27 mouse cellular contexts compared by ENCODE assay signal in genomic region chr9:76315096-76315495, GRCm38 (mm10). TPM values are rescaled to one million over a fixed set of nuclear protein-coding genes. Genes with fewer than 3 reads are reported as not detected.
"Had no signal": no experiment of that assay in that cellular context is flagged by ENCODE, and none has a peak within 500 bp of the region (broad histone marks: within the 10 kb centered on the region; RNA-seq: fewer than 3 reads in every experiment).

No protein-coding gene starts in this region.

- ATAC-seq: hindbrain, embryonic 16.5 days; hindbrain, postnatal 0 days; inflammation-experienced regulatory T-cells, adult 6 months; intestine, embryonic 15.5 days; intestine, embryonic 16.5 days; intestine, postnatal 0 days had no signal

- DNase-seq: heart, postnatal 10 days; heart, postnatal 14 days; heart, postnatal 36 days; heart, postnatal 4 days; kidney, adult 11 months; kidney, adult 18-20 months; kidney, adult 2 months; kidney, adult 8-10 months; kidney, adult 9 months; kidney, postnatal 10 days; kidney, postnatal 14 days; kidney, postnatal 25 days; kidney, postnatal 36 days; kidney, postnatal 4 days; layer of hippocampus, adult 9-11 months; layer of hippocampus, postnatal 36 days had no signal

RNA-seq across cellular contexts. Expression of gene Hcrtr2, which starts 8.6 kb away (rescaled TPM):
- total RNA-seq: heart, postnatal 10 days; heart, postnatal 14 days; heart, postnatal 25 days; heart, postnatal 36 days; heart, postnatal 4 days; hematopoietic stem cell, adult 5-6 weeks had no signal
- polyA plus RNA-seq: heart, embryonic 16.5 days; heart, postnatal 0 days; inflammation-experienced regulatory T-cells, adult 6 months; intestine, embryonic 16.5 days; kidney, adult 2 months; large intestine, adult 2 months had no signal
